Mouse (Mus musculus): Measurements from ENCODE around the gene Vmn1r232. TPM values are rescaled to one million over a fixed set of nuclear protein-coding genes. Genes with fewer than 3 reads are reported as not detected.

Vmn1r232 gene
- polyA plus RNA-seq (2012; rRNA removed): not detected in 2 replicates

DNA sequence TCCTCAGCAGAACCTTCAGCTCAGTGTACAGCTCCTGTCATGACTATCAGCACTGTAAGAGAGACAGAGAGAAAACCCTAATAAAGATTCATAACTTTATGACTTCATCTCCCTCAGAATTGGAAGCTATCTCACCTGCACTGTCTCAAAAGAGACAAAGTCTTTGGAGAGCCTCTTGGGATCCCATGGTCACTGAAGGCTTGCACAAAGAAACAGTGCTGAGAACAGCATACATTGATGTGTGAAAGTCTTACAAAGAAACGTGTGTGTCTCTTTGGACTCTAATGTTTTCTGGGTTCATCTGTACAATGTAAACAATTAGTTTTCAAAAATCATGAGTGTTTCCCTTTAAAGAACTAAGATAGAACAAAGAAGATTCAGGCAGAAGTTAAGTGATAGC lies at the start of gene Vmn1r232:
TSS of gene Vmn1r232 (minus strand) at position 101 of the 400 bp plus-strand sequence.
- TF ChIP-seq CTCF (IDR thresholded peaks at IDR 0.05; ENCODE audit: borderline replicate concordance, insufficient read depth, low read depth, low read length) (no peak), POLR2A (IDR thresholded peaks at IDR 0.05; ENCODE audit: borderline replicate concordance, insufficient read depth, low read length) (no peak)
- no peaks in the 10 kb centered on the region for H3K4me1 ChIP-seq (ENCODE audit: control insufficient read depth, insufficient read depth, low read length)
- WGBS: 46% methylated on average over 1 of the region's 1 CpGs
- H3K4me3 ChIP-seq (replicated peaks; ENCODE audit: insufficient read depth, low read depth, low read length): no peak within 1 kb of the TSS
- no peaks in the 10 kb centered on the region for H3K27me3 ChIP-seq (ENCODE audit: control insufficient read depth, insufficient read depth, low read length)
- DNase-seq: no peak
- H3K27ac ChIP-seq (ENCODE audit: insufficient read depth, low read length): no peak within 1 kb of the TSS

DNA sequence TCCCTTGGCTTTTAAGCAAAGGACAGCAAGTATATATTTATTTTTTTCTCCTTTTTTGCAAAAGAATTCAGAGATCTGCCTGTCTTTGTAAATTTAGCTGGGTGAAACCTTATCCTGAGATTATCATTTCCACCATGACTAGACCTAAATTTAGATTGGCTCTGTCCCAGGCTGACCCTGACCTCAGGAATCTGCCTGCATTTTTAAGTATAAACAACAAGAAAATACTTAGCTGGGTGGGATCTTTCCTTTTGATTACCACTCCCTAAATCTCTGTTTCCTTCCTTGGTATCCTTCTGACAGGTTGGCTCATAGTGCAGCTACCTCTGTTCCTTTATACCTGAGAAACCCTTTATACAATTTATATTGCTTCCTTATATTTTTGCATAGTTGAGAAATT lies 47.2 kb upstream of the Vmn1r232 start:
- Histone ChIP-seq H3K27me3 (ENCODE audit: control insufficient read depth, insufficient read depth, low read length) (no peaks in the 10 kb centered on the region), H3K4me1 (ENCODE audit: control insufficient read depth, insufficient read depth, low read length) (no peaks in the 10 kb centered on the region), H3K27ac (ENCODE audit: insufficient read depth, low read length) (no peak overlapping the region), H3K4me3 (replicated peaks; ENCODE audit: insufficient read depth, low read depth, low read length) (no peak overlapping the region)
- DNase-seq: no peak
- TF ChIP-seq POLR2A (IDR thresholded peaks at IDR 0.05; ENCODE audit: borderline replicate concordance, insufficient read depth, low read length): no peak
- TF ChIP-seq CTCF (IDR thresholded peaks at IDR 0.05; ENCODE audit: borderline replicate concordance, insufficient read depth, low read depth, low read length): no peak

- no peak for DNase-seq
- H3K27ac ChIP-seq (ENCODE audit: insufficient read depth, low read length): no peak overlapping the region
- TF ChIP-seq CTCF (IDR thresholded peaks at IDR 0.05; ENCODE audit: borderline replicate concordance, insufficient read depth, low read depth, low read length) (no peak), POLR2A (IDR thresholded peaks at IDR 0.05; ENCODE audit: borderline replicate concordance, insufficient read depth, low read length) (no peak)
- 93% methylated on average over 4 of the region's 4 CpGs for WGBS
- H3K4me1 ChIP-seq (ENCODE audit: control insufficient read depth, insufficient read depth, low read length): no peaks in the 10 kb centered on the region
- no peak overlapping the region for H3K4me3 ChIP-seq (replicated peaks; ENCODE audit: insufficient read depth, low read depth, low read length)
- no peaks in the 10 kb centered on the region for H3K27me3 ChIP-seq (ENCODE audit: control insufficient read depth, insufficient read depth, low read length)
Measured at GRCm38 (mm10) chr17:20965421-20965820, 45.9 kb upstream of the Vmn1r232 start.

- TF ChIP-seq CTCF (IDR thresholded peaks at IDR 0.05; ENCODE audit: borderline replicate concordance, insufficient read depth, low read depth, low read length) (no peak), POLR2A (IDR thresholded peaks at IDR 0.05; ENCODE audit: borderline replicate concordance, insufficient read depth, low read length) (no peak)
- H3K27ac ChIP-seq (ENCODE audit: insufficient read depth, low read length): no peak overlapping the region
- WGBS: 92% methylated on average over 5 of the region's 5 CpGs
Measured at GRCm38 (mm10) chr17:20960386-20960785, 40.9 kb upstream of the Vmn1r232 start.

DNA sequence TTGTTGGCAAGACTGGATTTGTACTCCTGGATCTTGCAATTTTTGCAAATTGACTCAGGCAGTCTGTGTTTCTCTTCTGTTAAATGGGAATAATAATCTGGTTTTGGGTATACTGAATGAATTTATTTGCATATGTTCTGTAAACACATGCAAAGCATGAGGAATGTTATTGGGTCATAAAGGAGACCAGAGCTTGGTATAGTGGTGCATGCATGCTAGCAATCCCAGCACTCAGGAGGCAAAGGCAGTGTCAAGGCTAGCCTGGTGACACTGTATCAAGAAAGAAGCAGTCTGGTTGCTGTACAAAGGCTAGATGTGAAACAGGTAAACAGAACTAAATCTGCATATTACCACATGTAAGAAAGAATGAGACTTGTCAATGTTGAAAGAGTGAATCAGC lies 27.1 kb upstream of the Vmn1r232 start:
- TF ChIP-seq POLR2A (IDR thresholded peaks at IDR 0.05; ENCODE audit: borderline replicate concordance, insufficient read depth, low read length) (no peak), CTCF (IDR thresholded peaks at IDR 0.05; ENCODE audit: borderline replicate concordance, insufficient read depth, low read depth, low read length) (no peak)
- Histone ChIP-seq H3K27ac (ENCODE audit: insufficient read depth, low read length) (no peak overlapping the region), H3K4me1 (ENCODE audit: control insufficient read depth, insufficient read depth, low read length) (peaks cover 10% of the 10 kb centered on the region), H3K4me3 (replicated peaks; ENCODE audit: insufficient read depth, low read depth, low read length) (peak overlapping the region; percentile 99), H3K27me3 (ENCODE audit: control insufficient read depth, insufficient read depth, low read length) (no peaks in the 10 kb centered on the region)
- DNase-seq: no peak

More at GRCm38 (mm10) chr17:20960386-20960785, 40.9 kb upstream of the Vmn1r232 start:
- no peaks in the 10 kb centered on the region for H3K4me1 ChIP-seq (ENCODE audit: control insufficient read depth, insufficient read depth, low read length)
- H3K27me3 ChIP-seq (ENCODE audit: control insufficient read depth, insufficient read depth, low read length): no peaks in the 10 kb centered on the region
- H3K4me3 ChIP-seq (replicated peaks; ENCODE audit: insufficient read depth, low read depth, low read length): no peak overlapping the region
- no peak for DNase-seq

GRCm38 (mm10) chr17:20946026-20946565 lies 26.6 kb upstream of the Vmn1r232 start:
- Histone ChIP-seq H3K27me3 (ENCODE audit: control insufficient read depth, insufficient read depth, low read length) (no peaks in the 10 kb centered on the region), H3K4me3 (replicated peaks; ENCODE audit: insufficient read depth, low read depth, low read length) (peak overlapping the region; percentile 99), H3K27ac (ENCODE audit: insufficient read depth, low read length) (peak overlapping the region; percentile 97), H3K4me1 (ENCODE audit: control insufficient read depth, insufficient read depth, low read length) (peaks cover 10% of the 10 kb centered on the region)
- TF ChIP-seq POLR2A (IDR thresholded peaks at IDR 0.05; ENCODE audit: borderline replicate concordance, insufficient read depth, low read length): no peak
- TF ChIP-seq CTCF (IDR thresholded peaks at IDR 0.05; ENCODE audit: borderline replicate concordance, insufficient read depth, low read depth, low read length): no peak
- DNase-seq: peak in 1 of 2 experiments; percentile 36
- under 1% methylated on average over 13 of the region's 13 CpGs for WGBS

DNA sequence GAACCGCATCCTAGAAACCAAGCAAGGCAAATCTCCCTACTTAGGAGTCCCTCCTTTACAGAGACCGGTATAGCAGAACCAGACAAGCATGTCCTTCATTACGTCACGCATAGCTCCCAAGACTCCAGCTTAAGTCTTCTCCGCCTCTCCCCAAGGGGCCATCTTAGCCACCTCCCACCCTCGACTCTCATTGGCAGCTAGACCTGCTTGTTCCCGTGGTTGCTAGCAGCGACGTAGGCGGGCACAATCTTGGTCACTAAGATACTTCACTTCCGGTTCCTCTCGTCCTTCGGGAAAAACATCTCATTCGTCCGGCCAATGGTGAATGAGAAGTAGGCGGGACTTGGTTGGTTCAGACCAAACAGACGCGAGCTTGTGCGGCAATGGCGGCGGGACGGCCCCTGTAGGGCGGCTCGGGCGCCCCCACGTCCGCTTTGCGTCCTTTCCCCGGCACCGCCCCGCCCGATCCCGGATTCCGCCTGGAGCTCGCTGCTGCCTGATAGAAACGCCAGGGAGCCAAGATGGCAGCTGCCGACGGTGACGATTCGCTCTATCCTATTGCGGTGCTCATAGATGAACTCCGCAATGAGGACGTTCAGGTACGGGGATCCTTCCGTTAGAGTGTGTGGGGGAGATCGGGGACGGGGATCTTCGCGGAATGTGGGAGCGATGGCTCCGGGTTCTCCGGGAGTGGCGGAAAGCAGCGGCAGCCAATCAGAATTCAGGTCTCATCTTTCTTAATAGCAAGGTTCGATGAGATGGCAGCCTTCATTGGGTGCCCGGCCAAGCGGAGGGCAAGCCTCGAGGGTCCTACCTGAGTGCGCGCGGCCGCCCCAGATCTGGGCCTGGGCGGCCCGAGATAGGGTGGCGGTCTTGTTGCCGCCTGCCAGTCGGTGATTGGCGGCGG lies 25.7 kb upstream of the Vmn1r232 start, which contains the start of gene Ppp2r1a:
TSS of gene Ppp2r1a (plus strand) at position 327 of the 907 bp plus-strand sequence.
- H3K4me3 ChIP-seq (replicated peaks; ENCODE audit: insufficient read depth, low read depth, low read length): peak within 1 kb of the TSS; percentile 99
- peaks cover 10% of the 10 kb centered on the region for H3K4me1 ChIP-seq (ENCODE audit: control insufficient read depth, insufficient read depth, low read length)
- WGBS: under 1% methylated on average over 69 of the region's 69 CpGs
- TF ChIP-seq CTCF (IDR thresholded peaks at IDR 0.05; ENCODE audit: borderline replicate concordance, insufficient read depth, low read depth, low read length): no peak
- TF ChIP-seq POLR2A (IDR thresholded peaks at IDR 0.05; ENCODE audit: borderline replicate concordance, insufficient read depth, low read length): peak; percentile 58; the same call in 1 of the 2 replicates
- no peaks in the 10 kb centered on the region for H3K27me3 ChIP-seq (ENCODE audit: control insufficient read depth, insufficient read depth, low read length)
- DNase-seq: peak; percentile 99 to 100
- H3K27ac ChIP-seq (ENCODE audit: insufficient read depth, low read length): peak within 1 kb of the TSS; percentile 97
